Mouse (Mus musculus) midbrain, postnatal 0 days (tissue): ENCODE results near the gene Klf2. TPM values are rescaled to one million over a fixed set of nuclear protein-coding genes. Genes with fewer than 3 reads are reported as not detected.

ENCODE experiments used
- ATAC-seq: fragments of 200-750 bp; cut with Nextera tagmentation; 2 replicates; pipeline ENCODE4 v1.8.0; 2017; ENCODE audit warnings: moderate number of reproducible peaks, mild to moderate bottlenecking, moderate TSS enrichment, moderate library complexity; ENCODE audit not compliant: low FRiP score
- DNase-seq: peaks from one replicate; pipeline ENCODE4 v3.0.0-alpha.2; 2015; ENCODE audit warnings: low spot score
- H3K27ac ChIP-seq: fragments of 300-500 bp; sonication (generic); 2 replicates; pipeline ENCODE4 v1.5.1; 2014; ENCODE audit warnings: low read depth, mild to moderate bottlenecking, low read length, mixed read lengths
- H3K27me3 ChIP-seq: fragments of 300-500 bp; sonication (generic); 2 replicates; pipeline ENCODE4 v1.6.1; 2014; ENCODE audit warnings: low read length, control low read depth, mixed read lengths; ENCODE audit not compliant: insufficient read depth
- H3K36me3 ChIP-seq: fragments of 300-500 bp; sonication (generic); 2 replicates; pipeline ENCODE4 v1.6.1; 2014; ENCODE audit warnings: low read length, control low read depth, mixed read lengths; ENCODE audit not compliant: insufficient read depth
- H3K4me1 ChIP-seq: fragments of 300-500 bp; sonication (generic); 2 replicates; pipeline ENCODE4 v1.6.1; 2014; ENCODE audit warnings: mild to moderate bottlenecking, control low read depth, antibody characterized with exemption, low read length, mixed read lengths; ENCODE audit not compliant: insufficient read depth
- H3K4me2 ChIP-seq: fragments of 300-500 bp; sonication (generic); 2 replicates; pipeline ENCODE4 v1.6.1; 2014; ENCODE audit warnings: low read depth, mild to moderate bottlenecking, low read length, mixed read lengths; ENCODE audit not compliant: poor library complexity, severe bottlenecking
- H3K4me3 ChIP-seq: fragments of 300-500 bp; sonication (generic); 2 replicates; pipeline ENCODE4 v1.5.1; 2014; ENCODE audit warnings: low read depth, mild to moderate bottlenecking, low read length, moderate library complexity
- H3K9ac ChIP-seq: fragments of 300-500 bp; sonication (generic); replicated peaks from 2 replicates; pipeline ENCODE4 v1.6.1; 2014; ENCODE audit warnings: mild to moderate bottlenecking, low read length, moderate library complexity, mixed read lengths; ENCODE audit not compliant: poor library complexity, severe bottlenecking
- H3K9me3 ChIP-seq: fragments of 300-500 bp; sonication (generic); 2 replicates; pipeline ENCODE4 v1.6.1; 2016; ENCODE audit warnings: low read length, control low read depth
- CTCF ChIP-seq: IDR thresholded peaks from 2 replicates; pipeline ENCODE4 v1.5.1; 2016; ENCODE audit warnings: antibody characterized with exemption, mild to moderate bottlenecking
- WGBS: fragments of 180-500 bp; shearing (Covaris S2); extraction: QIAGEN DNeasy Blood & Tissue Kit; methylation state at CpG from one replicate; pipeline ENCODE4 v1.1.7; 2014; 5-methylcytosine and 5-hydroxymethylcytosine counted together
- polyA plus RNA-seq: library from polyadenylated mRNA; unstranded; fragments of >200 nt; fragmentation: Nextera tagmentation; extraction: Ambion mirVana; gene quantifications from 2 replicates; pipeline ENCODE4 v1.2.1, GENCODE M21; 2015
- total RNA-seq: library from RNA; depleted of rRNA; stranded (reverse); fragments of >200 nt; gene quantifications from 2 replicates; pipeline ENCODE4 v1.2.3, GENCODE M21; 2014

Klf2 gene
- total and polyA plus RNA-seq, 2 experiments from 2014 or later = 7.8 to 10.5 TPM

DNA sequence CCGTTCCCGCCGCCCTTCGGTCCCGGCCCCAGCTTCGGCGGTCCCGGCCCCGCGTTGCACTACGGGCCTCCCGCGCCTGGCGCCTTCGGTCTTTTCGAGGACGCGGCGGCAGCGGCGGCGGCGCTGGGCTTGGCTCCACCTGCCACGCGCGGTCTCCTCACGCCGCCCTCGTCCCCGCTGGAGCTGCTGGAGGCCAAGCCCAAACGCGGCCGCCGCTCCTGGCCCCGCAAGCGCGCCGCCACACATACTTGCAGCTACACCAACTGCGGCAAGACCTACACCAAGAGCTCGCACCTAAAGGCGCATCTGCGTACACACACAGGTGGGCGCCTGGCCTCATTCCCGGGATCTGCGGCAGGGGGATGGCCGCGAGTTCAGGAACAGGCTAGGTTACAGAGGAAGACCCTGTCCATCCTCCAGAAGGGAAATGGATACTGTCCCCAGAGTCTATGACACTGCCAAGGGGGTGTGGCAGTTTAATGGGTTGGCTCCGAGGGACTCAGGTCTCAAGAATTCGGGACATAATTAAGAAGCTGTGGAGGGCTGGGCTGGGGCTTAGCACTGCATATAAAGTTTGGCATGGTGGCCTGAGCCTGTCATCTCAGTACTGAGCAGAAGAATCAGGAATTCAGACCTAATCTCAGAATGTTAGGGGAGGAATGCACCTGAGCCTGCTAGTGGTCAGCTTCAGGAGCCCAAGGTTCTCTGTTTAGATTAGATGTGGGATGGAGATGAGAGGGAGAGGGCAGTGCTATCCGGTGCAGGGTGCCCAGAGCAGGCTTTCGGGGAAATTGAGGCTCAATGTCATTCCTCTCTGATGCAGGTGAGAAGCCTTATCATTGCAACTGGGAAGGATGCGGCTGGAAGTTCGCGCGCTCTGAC lies 1.3 kb downstream of the Klf2 start:
- no peaks in the 10 kb centered on the region for H3K36me3 ChIP-seq
- DNase-seq (no peak), ATAC-seq (no peak)
- peak overlapping the region; percentile 59 for H3K4me2 ChIP-seq
- H3K4me1 ChIP-seq = no peaks in the 10 kb centered on the region
- WGBS = 11% methylated on average over 44 of the region's 55 CpGs
- peak overlapping the region; percentile 56 for H3K9ac ChIP-seq
- peak overlapping the region; percentile 44 for H3K4me3 ChIP-seq
- no peaks in the 10 kb centered on the region for H3K9me3 ChIP-seq
- H3K27ac ChIP-seq = no peak overlapping the region
- TF ChIP-seq CTCF = no peak
- H3K27me3 ChIP-seq = peaks cover 22% of the 10 kb centered on the region

DNA sequence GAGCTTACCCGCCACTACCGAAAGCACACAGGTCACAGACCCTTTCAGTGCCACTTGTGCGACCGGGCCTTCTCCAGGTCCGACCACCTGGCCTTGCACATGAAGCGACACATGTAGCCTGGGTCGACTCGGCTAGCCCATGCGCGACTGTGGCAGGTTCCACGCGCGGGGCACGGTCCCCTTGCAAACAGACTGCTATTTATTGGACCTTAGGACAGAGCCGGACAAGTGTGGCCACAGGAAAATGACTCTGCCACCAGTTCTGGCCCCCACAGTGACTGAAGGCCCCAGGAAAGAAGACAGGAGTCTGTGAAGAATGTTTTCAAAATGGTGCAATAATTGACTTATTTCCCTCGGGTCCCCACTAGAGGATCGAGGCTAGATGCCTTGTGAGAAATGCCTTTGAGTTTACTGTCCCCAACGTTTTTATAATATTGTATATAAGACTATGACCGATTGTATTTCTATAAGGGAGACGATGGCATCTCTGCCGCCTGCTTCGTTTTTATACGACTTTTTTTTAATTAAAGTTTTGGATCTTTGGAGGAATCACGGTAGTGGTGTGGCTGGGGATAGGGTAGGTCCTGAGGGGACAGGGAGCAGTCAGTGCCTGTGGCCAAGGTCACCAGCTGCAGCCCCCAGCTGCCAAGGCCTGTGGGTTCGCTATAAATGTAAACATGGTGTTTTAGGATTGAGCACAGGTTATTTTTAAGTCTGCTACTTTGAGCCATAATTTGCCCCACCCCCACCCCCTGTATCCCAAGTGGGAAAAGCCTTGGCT lies 2.2 kb downstream of the Klf2 start:
- Histone ChIP-seq H3K9me3 (no peaks in the 10 kb centered on the region), H3K4me1 (no peaks in the 10 kb centered on the region), H3K9ac (no peak overlapping the region), H3K4me2 (0 out of 2 replicates have a peak overlapping the region, but pooled peaks have one; percentile 59), H3K27me3 (peaks cover 22% of the 10 kb centered on the region), H3K36me3 (no peaks in the 10 kb centered on the region), H3K27ac (no peak overlapping the region), H3K4me3 (peak overlapping the region; percentile 44; the same call in 1 of the 2 replicates)
- WGBS = 66% methylated on average over 25 of the region's 25 CpGs
- ATAC-seq (no peak), DNase-seq (no peak)
- TF ChIP-seq CTCF = no peak

DNA sequence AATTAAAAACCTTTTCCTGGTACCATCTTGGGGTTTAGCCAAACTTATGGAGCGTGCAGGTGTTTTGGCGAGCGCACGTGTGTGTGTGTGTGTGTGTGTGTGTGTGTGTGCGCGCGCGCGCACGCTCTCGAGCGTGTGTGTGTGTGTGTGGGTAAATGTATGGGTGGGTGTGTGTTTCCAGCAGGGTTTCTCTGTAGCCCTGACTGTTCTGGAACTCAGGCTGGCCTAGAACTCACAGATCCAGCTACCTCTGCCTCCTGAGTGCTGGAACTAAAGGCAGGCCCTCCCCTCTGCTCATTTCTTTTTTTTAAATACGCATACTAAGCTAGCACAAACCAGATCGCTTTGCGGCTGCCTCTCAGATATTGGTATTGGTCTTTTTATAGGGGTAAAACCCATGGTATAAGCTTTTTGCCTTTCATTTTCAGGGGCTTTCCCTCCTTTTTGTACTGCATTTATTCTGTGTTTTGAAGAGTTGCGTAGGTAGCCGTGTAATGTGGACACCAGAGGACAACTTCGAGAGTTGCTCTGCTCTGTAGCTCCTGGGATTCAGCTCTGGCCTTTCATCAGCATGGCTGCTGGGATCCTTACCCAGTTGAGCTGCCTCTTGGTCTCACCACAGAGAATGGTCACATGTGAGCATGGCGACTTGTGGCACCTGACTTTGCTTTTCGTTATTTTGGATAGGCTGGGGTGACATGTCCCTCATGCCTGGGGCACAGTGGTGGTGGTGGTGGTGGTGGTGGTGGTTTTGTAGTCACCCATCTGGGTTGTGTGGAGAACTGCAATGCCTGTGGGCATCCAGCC lies 3.0 kb downstream of the Klf2 start:
- no peak overlapping the region for H3K9ac ChIP-seq
- ATAC-seq = no peak
- H3K4me2 ChIP-seq = no peak overlapping the region; the same call in 1 of the 2 replicates
- DNase-seq = no peak
- no peak for TF ChIP-seq CTCF
- no peaks in the 10 kb centered on the region for H3K9me3 ChIP-seq
- H3K36me3 ChIP-seq = no peaks in the 10 kb centered on the region
- no peaks in the 10 kb centered on the region for H3K4me1 ChIP-seq
- no peak overlapping the region for H3K27ac ChIP-seq
- H3K4me3 ChIP-seq = peak overlapping the region; percentile 3; the same call in 1 of the 2 replicates
- peaks cover 22% of the 10 kb centered on the region for H3K27me3 ChIP-seq
- 87% methylated on average over 20 of the region's 20 CpGs for WGBS

DNA sequence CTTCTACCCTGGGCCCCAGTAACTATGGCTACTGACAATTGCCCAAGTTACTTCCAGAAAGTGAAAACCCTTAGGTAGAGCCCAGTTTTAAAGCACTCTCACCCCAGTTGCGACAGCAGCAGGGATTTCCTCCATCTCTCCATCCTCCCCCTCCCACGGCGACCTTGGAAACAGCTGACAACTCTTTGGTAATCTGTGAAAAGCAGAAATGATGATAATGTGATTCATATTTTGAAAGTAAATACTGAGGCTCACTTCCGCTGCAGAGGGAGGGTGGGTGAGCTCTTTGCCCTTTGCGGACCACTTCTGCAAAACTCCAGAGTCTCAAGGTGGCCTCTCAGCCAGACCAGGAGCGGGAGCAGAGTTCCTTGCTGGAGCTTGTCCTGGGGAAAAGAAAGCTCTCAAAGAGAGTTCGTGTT lies 3.6 kb downstream of the Klf2 start:
- TF ChIP-seq CTCF = no peak
- Histone ChIP-seq H3K4me3 (no peak overlapping the region), H3K36me3 (peaks cover 3% of the 10 kb centered on the region; the same call in 1 of the 2 replicates), H3K4me2 (no peak overlapping the region), H3K4me1 (no peaks in the 10 kb centered on the region), H3K9me3 (no peaks in the 10 kb centered on the region), H3K27me3 (peaks cover 22% of the 10 kb centered on the region), H3K27ac (no peak overlapping the region), H3K9ac (no peak overlapping the region)
- 68% methylated on average over 7 of the region's 7 CpGs for WGBS
- DNase-seq (no peak), ATAC-seq (no peak)

DNA sequence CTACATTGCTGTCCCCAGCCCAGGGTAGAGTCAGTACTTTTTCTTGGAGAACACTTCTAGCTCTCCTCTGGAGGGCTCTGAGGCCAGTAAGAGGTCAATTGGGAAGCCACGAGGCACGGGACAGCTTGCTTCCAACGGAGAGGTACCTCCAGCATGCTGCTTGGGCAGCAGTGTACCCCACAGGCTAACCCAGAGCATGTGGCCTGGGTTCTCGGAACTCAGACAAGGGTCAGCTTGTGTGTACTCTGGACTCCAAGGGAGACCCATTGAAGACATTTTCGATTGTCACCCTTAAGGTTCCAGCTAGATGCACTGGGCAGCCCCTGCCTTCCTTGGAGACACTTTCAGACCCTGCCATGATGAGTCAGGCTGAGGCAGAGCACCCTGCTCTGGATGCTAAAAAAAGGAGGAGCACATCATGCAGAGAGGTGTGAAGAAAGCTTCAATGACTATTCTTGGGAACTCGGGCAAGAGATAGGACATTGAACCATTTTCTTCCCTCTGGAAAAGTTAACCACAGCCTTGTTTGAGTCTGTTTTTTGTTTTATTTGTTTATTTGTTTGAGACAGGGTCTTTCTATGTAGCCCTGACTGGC lies 4.4 kb downstream of the Klf2 start:
- ATAC-seq (no peak), DNase-seq (no peak)
- H3K4me3 ChIP-seq = no peak overlapping the region
- peaks cover 22% of the 10 kb centered on the region for H3K27me3 ChIP-seq
- 67% methylated on average over 6 of the region's 6 CpGs for WGBS
- no peak overlapping the region for H3K4me2 ChIP-seq
- no peak overlapping the region for H3K27ac ChIP-seq
- no peaks in the 10 kb centered on the region for H3K9me3 ChIP-seq
- peaks cover 9% of the 10 kb centered on the region; the same call in 1 of the 2 replicates for H3K36me3 ChIP-seq
- H3K9ac ChIP-seq = no peak overlapping the region
- TF ChIP-seq CTCF = no peak
- no peaks in the 10 kb centered on the region for H3K4me1 ChIP-seq
